Mouse (Mus musculus): ENCODE results near the gene Sema7a.

The Sema7a gene

DNA sequence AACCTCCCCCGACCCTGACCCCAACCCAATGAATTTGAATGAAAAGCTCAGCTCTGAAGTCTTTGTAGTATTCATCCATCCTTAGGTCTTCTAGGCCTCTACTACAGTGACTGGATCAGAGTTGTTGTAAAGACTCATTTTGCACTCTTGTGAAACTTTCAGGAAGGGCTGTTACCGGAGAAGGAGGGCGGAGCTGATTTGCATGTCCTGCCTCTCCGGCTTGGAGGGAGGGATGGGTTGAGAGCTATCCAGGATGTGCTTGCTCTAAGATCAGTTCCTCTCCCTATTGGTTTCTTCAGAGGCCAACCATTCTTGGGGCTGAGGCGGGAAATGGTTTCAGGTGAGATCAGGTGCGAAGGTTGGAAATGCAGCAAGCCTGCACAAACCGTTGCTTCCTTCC, 71.1 kb downstream of the Sema7a start:
- no peak for DNase-seq (ENCODE audit: low read depth, low spot score)

DNA sequence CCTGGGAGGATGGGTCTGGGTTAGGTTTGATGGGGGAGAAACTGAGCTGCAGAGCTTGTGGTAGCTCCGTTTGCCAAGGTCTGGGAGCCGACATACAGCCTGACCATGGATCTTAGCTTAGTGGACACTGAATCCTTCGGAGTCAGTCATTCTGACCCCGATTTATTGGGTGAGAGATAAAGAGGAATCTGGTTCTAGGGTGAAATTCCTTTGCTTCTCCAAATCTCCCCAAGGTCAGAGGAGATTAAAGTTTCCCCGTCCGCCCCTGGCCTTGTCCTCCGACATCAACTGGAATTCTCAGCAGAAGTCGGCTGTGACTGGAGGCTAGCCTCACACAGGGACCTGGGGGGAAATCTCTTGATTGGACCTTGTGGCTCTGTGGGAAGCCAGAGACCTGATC, 71.6 kb downstream of the Sema7a start:
- no peak for DNase-seq (ENCODE audit: low read depth, low spot score)
